ENCODE assay signal across 1 mouse cellular context in the genomic region with DNA sequence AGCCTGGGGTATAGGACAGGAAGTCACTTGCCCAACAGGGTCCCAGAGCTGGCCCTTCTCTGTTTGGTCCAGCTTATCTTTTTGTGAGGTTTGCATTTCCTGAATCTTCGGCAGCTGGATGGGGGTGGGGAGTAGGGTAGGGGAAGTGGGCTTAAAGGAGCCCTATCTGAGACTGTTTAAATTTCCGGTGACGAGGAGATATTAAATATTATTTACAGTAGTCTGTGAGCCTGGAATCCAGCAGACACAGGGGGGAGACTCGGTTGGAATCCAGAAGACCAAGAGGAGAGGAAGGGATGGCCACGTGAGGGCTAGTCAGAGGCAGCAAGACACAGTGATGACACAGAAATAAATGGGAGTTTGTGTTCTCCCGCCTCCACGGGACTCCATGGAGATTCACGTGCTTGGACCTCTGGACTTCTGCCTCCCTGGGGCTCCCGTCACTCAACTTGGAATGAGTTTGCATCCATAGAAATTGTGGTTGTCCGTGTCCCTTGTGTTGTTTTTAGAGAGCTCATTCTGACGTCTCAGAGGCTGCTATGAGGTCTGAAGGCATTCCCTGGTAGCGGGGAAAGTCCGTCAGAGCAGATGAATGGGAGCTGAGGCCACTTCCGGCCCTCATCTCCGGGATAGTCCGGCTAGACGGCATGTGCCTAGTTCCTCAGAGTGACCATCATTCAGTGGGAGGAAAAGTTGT.
TF ChIP-seq lines count a peak whose summit lies in the region.

No protein-coding gene starts in this region.

TF ChIP-seq in MEL, 35 proteins besides CTCF, POLR2A, EP300 and RAD21 (continued from another document):
- TF ChIP-seq MXI1 (IDR thresholded peaks at IDR 0.05; ENCODE audit: low read depth, low read length): peak; percentile 41; the same call in 1 of the 2 replicates
- no peak for TF ChIP-seq SMC3 (IDR thresholded peaks at IDR 0.05; ENCODE audit: low read depth, low read length)
- peak; percentile 61 for TF ChIP-seq TBP (IDR thresholded peaks at IDR 0.05; ENCODE audit: low read depth, low read length)
- no peak for TF ChIP-seq CHD1 (IDR thresholded peaks at IDR 0.05; ENCODE audit: low read depth, low read length)
- TF ChIP-seq ETS1 (IDR thresholded peaks at IDR 0.05; ENCODE audit: low read depth, low read length): peak; percentile 93
- peak; percentile 25; the same call in 1 of the 2 replicates for TF ChIP-seq MYC (IDR thresholded peaks at IDR 0.05; ENCODE audit: low read depth, low read length)
- TF ChIP-seq ZNF384 (IDR thresholded peaks at IDR 0.05; ENCODE audit: low read depth, low read length): no peak
- TF ChIP-seq ZMIZ1 (IDR thresholded peaks at IDR 0.05; ENCODE audit: low read depth, low read length): peak; percentile 53; the same call in 1 of the 2 replicates
- peak; percentile 12; the same call in 1 of the 2 replicates for TF ChIP-seq MYB (IDR thresholded peaks at IDR 0.05; ENCODE audit: low read depth, low read length)
- TF ChIP-seq JUND (IDR thresholded peaks at IDR 0.05; ENCODE audit: low read depth, low read length): no peak
- TF ChIP-seq SIN3A (IDR thresholded peaks at IDR 0.05; ENCODE audit: low read length): peak; percentile 79
- TF ChIP-seq MEF2A (IDR thresholded peaks at IDR 0.05; ENCODE audit: extremely low read depth, insufficient replicate concordance, low read depth, low read length, poor library complexity, severe bottlenecking): no peak
- TF ChIP-seq CHD2 (IDR thresholded peaks at IDR 0.05; ENCODE audit: low read length): peak; percentile 80
- no peak for TF ChIP-seq NRF1 (IDR thresholded peaks at IDR 0.05; ENCODE audit: insufficient read depth, low read depth, low read length, poor library complexity, severe bottlenecking)
- peak; percentile 69 for TF ChIP-seq HCFC1 (IDR thresholded peaks at IDR 0.05; ENCODE audit: low read depth, low read length)
- peak; percentile 81 for TF ChIP-seq ELF1 (IDR thresholded peaks at IDR 0.05; ENCODE audit: low read depth, low read length)
